Mouse (Mus musculus) adrenal gland (tissue): ENCODE measurements at regions not wholly inside any gene's neighbourhood (a gene's known extent, or its start where the extent isn't known, plus 50 kb on each side); places are given as distances from the start of the nearest gene placed in this dataset.

Experiments used
- intact Hi-C: fragments of 180-260 bp; cut with DNase I; formaldehyde crosslinking; loops from one replicate; pipeline ENCODE4 v1.15.1; 2025

GRCm38 (mm10) chr13:117334125-117334524, 113.2 kb upstream of the Gm17509 start:
- intact Hi-C loops = loop anchor here (10.0 kb wide), 2 partner anchors 891 to 1021 kb away; no protein-coding TSS in a partner anchor

- intact Hi-C loops = loop anchor here (10.0 kb wide), 2 partner anchors 890 to 1020 kb away; no protein-coding TSS in a partner anchor
These were observed 113.7 kb upstream of the Gm17509 start for GRCm38 (mm10) chr13:117334539-117334938.

GRCm38 (mm10) chr13:117381086-117381595, 160.3 kb upstream of the Gm17509 start:
- intact Hi-C loops = no loop called here

GRCm38 (mm10) chr13:117383480-117384137, 162.7 kb upstream of the Gm17509 start:
- intact Hi-C loops = no loop called here

- intact Hi-C loops = no loop called here
These were observed 169.4 kb upstream of the Gm17509 start for GRCm38 (mm10) chr13:117390287-117390686.

GRCm38 (mm10) chr13:117393488-117393887, 172.6 kb upstream of the Gm17509 start:
- intact Hi-C loops = no loop called here

- intact Hi-C loops = no loop called here
These were observed 180.4 kb upstream of the Gm17509 start for GRCm38 (mm10) chr13:117401245-117401644.

GRCm38 (mm10) chr13:117409940-117410339, 189.1 kb upstream of the Gm17509 start:
- intact Hi-C loops = no loop called here

GRCm38 (mm10) chr13:117413616-117414015, 188.5 kb upstream of the Hcn1 start:
- intact Hi-C loops = no loop called here

- intact Hi-C loops = no loop called here
These were observed 178.6 kb upstream of the Hcn1 start for GRCm38 (mm10) chr13:117423558-117423957.

- intact Hi-C loops = no loop called here
These were observed 177.1 kb upstream of the Hcn1 start for GRCm38 (mm10) chr13:117425015-117425414.

GRCm38 (mm10) chr13:117467407-117467806, 134.7 kb upstream of the Hcn1 start:
- intact Hi-C loops = no loop called here

GRCm38 (mm10) chr13:117472726-117473125, 129.4 kb upstream of the Hcn1 start:
- intact Hi-C loops = no loop called here

GRCm38 (mm10) chr13:117482624-117483023, 119.5 kb upstream of the Hcn1 start:
- intact Hi-C loops = no loop called here

- intact Hi-C loops = no loop called here
These were observed 93.4 kb upstream of the Hcn1 start for GRCm38 (mm10) chr13:117508746-117509145.

GRCm38 (mm10) chr13:117550108-117550507, 52.0 kb upstream of the Hcn1 start:
- intact Hi-C loops = no loop called here
